In genomic region chr7:78659846-78660245, GRCm38 (mm10) we compare ENCODE assay signal across 12 mouse cellular contexts.
"Had no signal": no experiment of that assay in that cellular context is flagged by ENCODE, and none has a peak within 500 bp of the region (broad histone marks: within the 10 kb centered on the region; RNA-seq: fewer than 3 reads in every experiment).

No protein-coding gene starts in this region.

- DNase-seq: retina, postnatal 1 day; right cerebral cortex, adult 18-20 months; right cerebral cortex, postnatal 14 days; right cerebral cortex, postnatal 25 days; right cerebral cortex, postnatal 4 days; spleen, adult 18-20 months; thymus, adult 18-20 months; thymus, adult 2 months; thymus, postnatal 14 days; thymus, postnatal 25 days; thymus, postnatal 36 days; thymus, postnatal 4 days had no signal
